In the genomic region with DNA sequence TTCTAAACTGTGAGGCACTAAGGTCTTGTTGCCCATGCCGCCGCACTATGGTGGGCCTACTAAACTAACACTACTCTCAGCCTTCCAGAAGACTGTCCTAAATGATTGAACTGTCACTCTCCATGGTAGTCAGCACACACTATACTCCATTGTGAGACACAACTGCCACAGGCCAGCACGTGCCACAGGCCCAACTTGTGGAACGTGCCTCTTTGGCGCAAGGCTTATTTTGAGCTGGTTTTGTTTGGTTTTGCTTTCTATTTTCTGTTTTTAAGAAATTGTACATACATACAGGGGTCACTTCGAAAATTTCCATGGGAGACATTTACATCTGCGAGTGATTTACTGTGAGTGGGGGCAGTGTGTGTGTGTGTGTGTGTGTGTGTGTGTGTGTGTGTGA, we compare ENCODE assay signal across 16 mouse cellular contexts.
"Had no signal": no experiment of that assay in that cellular context is flagged by ENCODE, and none has a peak within 500 bp of the region (broad histone marks: within the 10 kb centered on the region; RNA-seq: fewer than 3 reads in every experiment).

No protein-coding gene starts in this region.

- H3K9ac ChIP-seq: limb, embryonic 13.5 days; liver, embryonic 15.5 days; lung, embryonic 14.5 days; midbrain, embryonic 13.5 days had no signal

- H3K4me1 ChIP-seq: limb, embryonic 13.5 days; liver, embryonic 15.5 days; midbrain, embryonic 13.5 days had no signal

- H3K27me3 ChIP-seq: liver, embryonic 15.5 days; midbrain, embryonic 13.5 days had no signal

- H3K9me3 ChIP-seq: limb, embryonic 13.5 days; midbrain, embryonic 13.5 days had no signal

- DNase-seq: kidney, adult 11 months; kidney, adult 9 months; kidney, postnatal 36 days; left cerebral cortex, postnatal 4 days; lung, embryonic 14.5 days; lung, postnatal 14 days; retina, postnatal 1 day; right cerebral cortex, postnatal 4 days; spleen, adult 18-20 months had no signal

- H3K4me3 ChIP-seq: layer of hippocampus, adult 2 months; limb, embryonic 13.5 days; liver, embryonic 15.5 days; midbrain, embryonic 13.5 days had no signal

- H3K27ac ChIP-seq: kidney, postnatal 0 days; layer of hippocampus, adult 2 months; limb, embryonic 13.5 days; liver, embryonic 15.5 days; macrophage; midbrain, embryonic 13.5 days had no signal

- ATAC-seq: midbrain, embryonic 13.5 days had no signal

- H3K4me2 ChIP-seq: limb, embryonic 13.5 days; liver, embryonic 11.5 days; liver, embryonic 15.5 days; lung, embryonic 14.5 days; midbrain, embryonic 13.5 days had no signal

- H3K36me3 ChIP-seq: limb, embryonic 13.5 days; liver, embryonic 15.5 days; midbrain, embryonic 13.5 days had no signal
